Mouse (Mus musculus) kidney, adult 2 months (tissue): ENCODE data around the gene Tifa. TPM values are rescaled to one million over a fixed set of nuclear protein-coding genes. Genes with fewer than 3 reads are reported as not detected.

Experiments
- DNase-seq: peaks from one replicate; pipeline ENCODE4 v3.0.0; 2021
- H3K27ac ChIP-seq: fragments of 200-500 bp; 2 replicates; pipeline ENCODE4 v1.5.1; 2012; ENCODE audit warnings: low read depth, low read length, control low read depth, inconsistent platforms; ENCODE audit not compliant: insufficient read depth
- H3K27me3 ChIP-seq: fragments of 200-500 bp; replicated peaks from 2 replicates; pipeline ENCODE4 v1.6.1; 2012; ENCODE audit warnings: mild to moderate bottlenecking, moderate library complexity, low read length, inconsistent platforms; ENCODE audit not compliant: control insufficient read depth, insufficient read depth
- H3K36me3 ChIP-seq: fragments of 200-500 bp; 2 replicates; pipeline ENCODE4 v1.6.1; 2012; ENCODE audit warnings: mild to moderate bottlenecking, moderate library complexity, low read length, inconsistent platforms; ENCODE audit not compliant: control insufficient read depth, insufficient read depth
- H3K4me1 ChIP-seq: fragments of 200-500 bp; 2 replicates; pipeline ENCODE4 v1.6.1; 2011; ENCODE audit warnings: low read length; ENCODE audit not compliant: control insufficient read depth, insufficient read depth
- H3K4me3 ChIP-seq: fragments of 200-500 bp; 2 replicates; pipeline ENCODE4 v1.5.1; 2011; ENCODE audit warnings: mild to moderate bottlenecking, low read depth, low read length, control low read depth; ENCODE audit not compliant: insufficient read depth
- CTCF ChIP-seq: fragments of 200-500 bp; conservative IDR thresholded peaks from 2 replicates; pipeline ENCODE4 v1.5.1; 2011; ENCODE audit warnings: low read depth, mild to moderate bottlenecking, control low read depth, low read length, moderate library complexity, mixed read lengths; ENCODE audit not compliant: insufficient read depth, insufficient read length
- POLR2A ChIP-seq: fragments of 200-500 bp; IDR thresholded peaks from one replicate; pipeline ENCODE4 v1.6.1; 2011; ENCODE audit warnings: low read depth, low read length, control low read depth
- WGBS: fragments of 180-500 bp; shearing (Covaris S2); methylation state at CpG from one replicate; pipeline ENCODE4 v1.1.7; 2018; 5-methylcytosine and 5-hydroxymethylcytosine counted together
- polyA plus RNA-seq: library from polyadenylated mRNA; depleted of rRNA; stranded (reverse); fragments of >200 nt; gene quantifications from 2 replicates; pipeline ENCODE4 v1.2.3, GENCODE M21; 2012

Gene Tifa
- polyA plus RNA-seq, 1 experiment: 4.1 TPM

- Histone ChIP-seq H3K27ac (no peak overlapping the region), H3K4me1 (0 out of 2 replicates have a peak, but pooled peaks cover 3% of the 10 kb centered on the region), H3K27me3 (no peaks in the 10 kb centered on the region), H3K36me3 (no peaks in the 10 kb centered on the region), H3K4me3 (no peak overlapping the region)
- 95% methylated on average over 7 of the region's 7 CpGs for WGBS
- DNase-seq: no peak
- TF ChIP-seq CTCF (no peak), POLR2A (no peak)
These were observed 6.7 kb downstream of the Tifa start for GRCm38 (mm10) chr3:127796271-127796670.

DNA sequence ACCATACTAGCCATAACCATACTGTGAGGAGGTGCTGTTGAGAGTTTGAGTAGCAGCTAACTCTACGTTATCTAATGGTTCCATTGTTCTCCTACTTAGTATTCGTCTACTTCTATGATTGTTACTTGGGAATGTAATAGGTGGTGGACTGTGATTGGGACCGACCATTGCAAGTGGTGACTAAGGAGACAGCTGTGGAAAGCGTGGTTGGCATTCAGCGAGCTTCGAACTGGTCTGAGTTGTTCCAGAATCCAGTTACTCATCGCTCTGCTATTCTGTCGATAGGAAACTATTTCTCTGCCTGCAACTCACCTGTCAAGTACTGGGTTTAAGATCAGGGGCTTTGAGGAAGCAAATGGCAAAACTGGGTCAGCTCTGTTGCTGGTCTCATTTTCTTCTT is 11.6 kb downstream of the Tifa start:
- H3K36me3 ChIP-seq: no peaks in the 10 kb centered on the region
- TF ChIP-seq CTCF: no peak
- TF ChIP-seq POLR2A: no peak
- 0 out of 2 replicates have a peak, but pooled peaks cover 3% of the 10 kb centered on the region for H3K4me1 ChIP-seq
- no peak overlapping the region for H3K4me3 ChIP-seq
- WGBS: 97% methylated on average over 8 of the region's 8 CpGs
- no peaks in the 10 kb centered on the region for H3K27me3 ChIP-seq
- no peak for DNase-seq
- no peak overlapping the region for H3K27ac ChIP-seq

GRCm38 (mm10) chr3:127802814-127803213 is 13.2 kb downstream of the Tifa start:
- WGBS: 33% methylated on average over 8 of the region's 8 CpGs
- DNase-seq: peak; percentile 39
- H3K27ac ChIP-seq: no peak overlapping the region; the same call in 1 of the 2 replicates
- H3K4me3 ChIP-seq: no peak overlapping the region; the same call in 1 of the 2 replicates
- H3K36me3 ChIP-seq: no peaks in the 10 kb centered on the region
- TF ChIP-seq POLR2A (no peak), CTCF (no peak)
- no peaks in the 10 kb centered on the region for H3K4me1 ChIP-seq
- no peaks in the 10 kb centered on the region for H3K27me3 ChIP-seq

GRCm38 (mm10) chr3:127804439-127804838 is 14.8 kb downstream of the Tifa start:
- H3K4me1 ChIP-seq: no peaks in the 10 kb centered on the region
- no peak for TF ChIP-seq POLR2A
- no peak for TF ChIP-seq CTCF
- DNase-seq: no peak
- H3K36me3 ChIP-seq: no peaks in the 10 kb centered on the region; the same call in 1 of the 2 replicates
- H3K27me3 ChIP-seq: no peaks in the 10 kb centered on the region
- 94% methylated on average over 4 of the region's 4 CpGs for whole genome bisulfite sequencing
- H3K4me3 ChIP-seq: no peak overlapping the region
- no peak overlapping the region for H3K27ac ChIP-seq

GRCm38 (mm10) chr3:127805071-127805470 is 15.5 kb downstream of the Tifa start:
- no peak for TF ChIP-seq CTCF
- no peak for TF ChIP-seq POLR2A
- Histone ChIP-seq H3K4me3 (no peak overlapping the region), H3K27ac (no peak overlapping the region), H3K4me1 (no peaks in the 10 kb centered on the region), H3K27me3 (no peaks in the 10 kb centered on the region), H3K36me3 (no peaks in the 10 kb centered on the region; the same call in 1 of the 2 replicates)
- WGBS: 84% methylated on average over 12 of the region's 12 CpGs
- DNase-seq: no peak

GRCm38 (mm10) chr3:127805991-127806390 is 16.4 kb downstream of the Tifa start:
- H3K27ac ChIP-seq: no peak overlapping the region
- H3K27me3 ChIP-seq: no peaks in the 10 kb centered on the region
- no peak for DNase-seq
- no peaks in the 10 kb centered on the region for H3K4me1 ChIP-seq
- TF ChIP-seq CTCF (no peak), POLR2A (no peak)
- no peak overlapping the region for H3K4me3 ChIP-seq
- 95% methylated on average over 6 of the region's 6 CpGs for WGBS
- no peaks in the 10 kb centered on the region; the same call in 1 of the 2 replicates for H3K36me3 ChIP-seq

- WGBS: 72% methylated on average over 5 of the region's 5 CpGs
- Histone ChIP-seq H3K27ac (no peak overlapping the region), H3K4me3 (no peak overlapping the region), H3K27me3 (no peaks in the 10 kb centered on the region), H3K4me1 (no peaks in the 10 kb centered on the region), H3K36me3 (no peaks in the 10 kb centered on the region; the same call in 1 of the 2 replicates)
- DNase-seq: no peak
- no peak for TF ChIP-seq POLR2A
These were observed 18.2 kb downstream of the Tifa start for GRCm38 (mm10) chr3:127807846-127808245.
